Mouse (Mus musculus) midbrain, embryonic 16.5 days (tissue): Measurements from ENCODE around the gene Capn8. TPM values are rescaled to one million over a fixed set of nuclear protein-coding genes. Genes with fewer than 3 reads are reported as not detected.
A peak's percentile ranks its signal among the peaks of the same experiment; 100 is the strongest.

Experiments
- ATAC-seq: fragments of 200-750 bp; cut with Nextera tagmentation; 2 replicates; pipeline ENCODE4 v1.8.0; 2017; ENCODE audit warnings: moderate TSS enrichment
- H3K27ac ChIP-seq: fragments of 300-500 bp; sonication (generic); 2 replicates; pipeline ENCODE4 v1.5.1; 2014; ENCODE audit warnings: mild to moderate bottlenecking, low read length, mixed read lengths
- H3K27me3 ChIP-seq: fragments of 300-500 bp; sonication (generic); 2 replicates; pipeline ENCODE4 v1.6.1; 2014; ENCODE audit warnings: low read depth, low read length, mixed read lengths; ENCODE audit not compliant: control insufficient read depth, insufficient read depth
- H3K36me3 ChIP-seq: fragments of 300-500 bp; sonication (generic); 2 replicates; pipeline ENCODE4 v1.6.1; 2014; ENCODE audit warnings: mild to moderate bottlenecking, low read length, moderate library complexity, mixed read lengths; ENCODE audit not compliant: control insufficient read depth, insufficient read depth
- H3K4me1 ChIP-seq: fragments of 300-500 bp; sonication (generic); 2 replicates; pipeline ENCODE4 v1.6.1; 2014; ENCODE audit warnings: mild to moderate bottlenecking, low read length, mixed read lengths; ENCODE audit not compliant: control insufficient read depth, insufficient read depth
- H3K4me2 ChIP-seq: fragments of 300-500 bp; sonication (generic); 2 replicates; pipeline ENCODE4 v1.6.1; 2014; ENCODE audit warnings: mild to moderate bottlenecking, low read length, mixed read lengths
- H3K4me3 ChIP-seq: fragments of 300-500 bp; sonication (generic); 2 replicates; pipeline ENCODE4 v1.5.1; 2014; ENCODE audit warnings: low read depth, mild to moderate bottlenecking, low read length, moderate library complexity, mixed read lengths
- H3K9ac ChIP-seq: fragments of 300-500 bp; sonication (generic); 2 replicates; pipeline ENCODE4 v1.6.1; 2014; ENCODE audit warnings: low read depth, low read length, mixed read lengths
- H3K9me3 ChIP-seq: fragments of 300-500 bp; sonication (generic); replicated peaks from 2 replicates; pipeline ENCODE4 v1.6.1; 2014; ENCODE audit warnings: mild to moderate bottlenecking, low read length, mixed read lengths; ENCODE audit not compliant: control insufficient read depth, poor library complexity, severe bottlenecking
- WGBS: fragments of 180-500 bp; shearing (Covaris S2); extraction: QIAGEN DNeasy Blood & Tissue Kit; methylation state at CpG from one replicate; pipeline ENCODE4 v1.1.7; 2014; 5-methylcytosine and 5-hydroxymethylcytosine counted together
- polyA plus RNA-seq: library from polyadenylated mRNA; unstranded; fragments of >200 nt; fragmentation: Nextera tagmentation; extraction: Ambion mirVana; gene quantifications from 2 replicates; pipeline ENCODE4 v1.2.1, GENCODE M21; 2015

Gene Capn8
- polyA plus RNA-seq, 1 experiment from 2014 or later, result 0.21 TPM

- 86% methylated on average over 5 of the region's 5 CpGs for WGBS
- Histone ChIP-seq H3K4me3 (no peak overlapping the region), H3K27me3 (no peaks in the 10 kb centered on the region), H3K36me3 (no peaks in the 10 kb centered on the region), H3K4me2 (no peak overlapping the region), H3K9me3 (no peaks in the 10 kb centered on the region), H3K9ac (no peak overlapping the region), H3K4me1 (peaks cover 2% of the 10 kb centered on the region; the same call in 1 of the 2 replicates), H3K27ac (no peak overlapping the region)
- ATAC-seq, result no peak
These were observed 41.8 kb upstream of the Capn8 start for GRCm38 (mm10) chr1:182522961-182523360.

DNA sequence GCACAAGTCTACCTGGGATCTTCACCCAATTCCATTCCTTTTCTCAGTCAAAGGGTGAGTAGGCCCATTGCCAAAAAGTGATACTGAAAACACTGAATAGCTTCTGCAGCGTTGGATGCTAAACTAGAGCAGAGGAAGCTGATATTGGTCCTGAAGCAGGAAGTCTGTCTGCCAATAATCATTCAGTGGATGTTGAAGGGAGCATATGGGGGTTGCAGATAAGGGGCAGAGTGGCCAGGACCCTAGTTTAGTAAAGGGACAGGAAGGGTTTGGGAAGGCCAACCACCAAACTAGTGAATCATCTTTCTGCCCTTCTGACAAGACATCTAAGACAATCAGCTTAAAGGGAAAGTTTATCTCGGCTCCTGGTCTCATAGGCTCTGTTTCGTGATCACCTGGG, 41.1 kb upstream of the Capn8 start:
- Histone ChIP-seq H3K27me3 (peaks cover 3% of the 10 kb centered on the region), H3K4me1 (peaks cover 2% of the 10 kb centered on the region; the same call in 1 of the 2 replicates), H3K36me3 (no peaks in the 10 kb centered on the region), H3K27ac (no peak overlapping the region), H3K4me3 (no peak overlapping the region), H3K9ac (no peak overlapping the region), H3K9me3 (no peaks in the 10 kb centered on the region), H3K4me2 (no peak overlapping the region)
- ATAC-seq, result no peak
- 85% methylated on average over 3 of the region's 3 CpGs for WGBS

GRCm38 (mm10) chr1:182525601-182526000, 39.2 kb upstream of the Capn8 start:
- Histone ChIP-seq H3K4me2 (no peak overlapping the region), H3K4me3 (no peak overlapping the region), H3K27ac (no peak overlapping the region), H3K4me1 (peaks cover 2% of the 10 kb centered on the region; the same call in 1 of the 2 replicates), H3K36me3 (no peaks in the 10 kb centered on the region), H3K27me3 (peaks cover 3% of the 10 kb centered on the region), H3K9ac (no peak overlapping the region), H3K9me3 (no peaks in the 10 kb centered on the region)
- no peak for ATAC-seq
- WGBS, result 88% methylated on average over 3 of the region's 3 CpGs

GRCm38 (mm10) chr1:182527261-182527766, 37.5 kb upstream of the Capn8 start:
- H3K9me3 ChIP-seq, result no peaks in the 10 kb centered on the region
- no peaks in the 10 kb centered on the region for H3K36me3 ChIP-seq
- H3K4me2 ChIP-seq, result no peak overlapping the region
- no peak overlapping the region for H3K9ac ChIP-seq
- peaks cover 2% of the 10 kb centered on the region; the same call in 1 of the 2 replicates for H3K4me1 ChIP-seq
- peaks cover 3% of the 10 kb centered on the region for H3K27me3 ChIP-seq
- 48% methylated on average over 13 of the region's 13 CpGs for WGBS
- ATAC-seq, result no peak
- H3K27ac ChIP-seq, result no peak overlapping the region
- H3K4me3 ChIP-seq, result no peak overlapping the region

GRCm38 (mm10) chr1:182527921-182528858, 36.6 kb upstream of the Capn8 start:
- H3K9ac ChIP-seq, result 0 out of 2 replicates have a peak overlapping the region, but pooled peaks have one; percentile 30
- 7% methylated on average over 19 of the region's 19 CpGs for WGBS
- H3K4me2 ChIP-seq, result peak overlapping the region; percentile 36
- no peak overlapping the region for H3K27ac ChIP-seq
- ATAC-seq, result no peak
- no peaks in the 10 kb centered on the region for H3K36me3 ChIP-seq
- peaks cover 2% of the 10 kb centered on the region; the same call in 1 of the 2 replicates for H3K4me1 ChIP-seq
- 0 out of 2 replicates have a peak, but pooled peaks cover 4% of the 10 kb centered on the region for H3K9me3 ChIP-seq
- H3K27me3 ChIP-seq, result peaks cover 3% of the 10 kb centered on the region
- H3K4me3 ChIP-seq, result no peak overlapping the region

DNA sequence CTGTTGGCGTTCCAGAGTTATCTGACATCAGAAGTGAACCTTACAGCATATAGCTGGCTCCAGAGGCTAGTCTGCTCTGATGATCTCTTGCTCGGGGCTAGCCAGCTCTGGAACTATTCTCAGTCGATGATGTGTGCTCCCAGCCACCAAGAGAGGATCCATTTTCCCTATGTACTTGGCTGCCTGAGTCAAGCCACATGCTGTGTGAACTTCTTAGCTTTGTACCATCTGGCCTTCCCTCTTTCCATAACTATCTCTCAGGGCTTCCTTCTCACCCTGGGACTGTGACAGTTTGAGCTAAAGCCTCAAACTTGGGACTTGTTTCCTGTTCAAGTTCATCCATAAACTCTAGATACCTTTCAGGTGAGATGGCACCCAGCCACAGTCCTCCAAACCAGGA, 31.2 kb upstream of the Capn8 start:
- Histone ChIP-seq H3K9me3 (0 out of 2 replicates have a peak, but pooled peaks cover 4% of the 10 kb centered on the region), H3K4me1 (no peaks in the 10 kb centered on the region; the same call in 1 of the 2 replicates), H3K27ac (no peak overlapping the region), H3K4me2 (no peak overlapping the region), H3K36me3 (no peaks in the 10 kb centered on the region), H3K27me3 (no peaks in the 10 kb centered on the region), H3K9ac (no peak overlapping the region), H3K4me3 (no peak overlapping the region)
- no peak for ATAC-seq
- WGBS, result 75% methylated on average over 3 of the region's 3 CpGs

DNA sequence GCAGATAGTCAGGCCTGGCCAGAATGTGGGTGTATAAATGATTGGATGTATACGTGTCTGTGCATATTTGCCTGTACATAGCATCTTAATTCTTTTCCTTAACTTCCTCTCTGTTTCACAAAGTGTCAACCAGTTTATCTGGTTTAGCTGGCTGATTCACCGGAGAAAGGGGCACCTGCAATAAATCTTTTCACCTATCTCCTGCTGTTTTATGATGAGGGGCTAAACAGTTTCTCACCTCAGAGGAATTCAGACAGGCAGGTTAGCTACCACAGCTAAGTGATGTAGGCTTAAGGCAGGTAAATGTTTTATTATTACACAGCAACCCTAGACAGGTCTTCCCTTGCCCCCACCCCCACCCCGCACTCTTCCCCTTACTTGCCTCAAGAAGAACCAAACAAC, 29.7 kb upstream of the Capn8 start:
- Histone ChIP-seq H3K27me3 (no peaks in the 10 kb centered on the region), H3K4me1 (peaks cover 4% of the 10 kb centered on the region; the same call in 1 of the 2 replicates), H3K9me3 (0 out of 2 replicates have a peak, but pooled peaks cover 4% of the 10 kb centered on the region), H3K36me3 (no peaks in the 10 kb centered on the region), H3K4me2 (no peak overlapping the region), H3K9ac (no peak overlapping the region), H3K27ac (no peak overlapping the region), H3K4me3 (no peak overlapping the region)
- no peak for ATAC-seq
- 93% methylated on average over 3 of the region's 3 CpGs for WGBS

DNA sequence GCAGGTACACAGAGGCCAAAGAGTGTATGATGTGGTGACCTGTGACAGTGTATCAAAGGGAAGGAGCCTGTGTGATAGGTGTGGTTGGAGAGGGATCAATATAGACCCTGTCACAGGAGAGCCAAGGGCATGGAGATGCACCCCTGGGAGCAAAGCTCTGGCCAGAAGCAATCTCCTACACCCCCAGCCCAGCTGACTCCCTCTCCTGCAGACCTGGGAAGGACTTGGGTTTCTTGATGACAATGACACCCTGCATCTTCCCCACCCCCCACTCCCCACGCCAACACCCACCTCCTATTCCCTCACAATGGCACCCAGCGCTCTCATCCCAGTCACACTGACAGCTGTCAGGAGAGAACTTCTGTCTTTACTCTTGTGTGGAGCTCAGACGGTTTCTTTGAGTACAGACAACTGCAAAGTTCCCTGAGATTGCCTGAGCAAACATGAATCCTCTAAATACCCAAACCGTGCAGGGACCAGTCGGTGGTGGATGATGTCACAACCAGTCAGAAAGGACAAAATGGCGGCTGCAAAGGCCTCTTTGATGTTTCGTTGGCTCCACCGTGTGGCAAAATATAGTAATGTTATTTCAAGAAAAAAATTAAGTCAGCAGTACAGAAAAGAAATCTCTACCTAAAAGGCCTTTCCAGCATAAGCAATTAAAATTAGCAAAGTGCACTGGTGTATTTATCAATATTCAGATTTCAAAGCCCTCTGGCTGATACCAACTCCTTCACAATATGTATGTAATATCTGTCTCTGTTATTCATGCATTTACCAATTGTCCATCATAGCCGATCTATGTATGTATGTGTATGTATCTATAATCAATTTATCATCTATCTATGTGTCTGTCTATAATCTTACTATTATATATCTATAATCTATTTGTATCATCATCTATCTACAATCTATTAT, 25.5 kb upstream of the Capn8 start:
- Histone ChIP-seq H3K27ac (peak overlapping the region; percentile 72), H3K36me3 (no peaks in the 10 kb centered on the region), H3K4me2 (peak overlapping the region; percentile 60), H3K27me3 (no peaks in the 10 kb centered on the region), H3K9ac (peak overlapping the region; percentile 67), H3K9me3 (no peaks in the 10 kb centered on the region), H3K4me3 (peak overlapping the region; percentile 39), H3K4me1 (peaks cover 4% of the 10 kb centered on the region; the same call in 1 of the 2 replicates)
- ATAC-seq, result peak; percentile 93
- WGBS, result 17% methylated on average over 9 of the region's 9 CpGs
